Mouse (Mus musculus) forebrain, embryonic 15.5 days (tissue): Measurements from ENCODE around the gene Glycam1. TPM values are rescaled to one million over a fixed set of nuclear protein-coding genes. Genes with fewer than 3 reads are reported as not detected.

ENCODE experiments used
- ATAC-seq: fragments of 200-750 bp; cut with Nextera tagmentation; replicated peaks from 2 replicates; pipeline ENCODE4 v1.8.0; 2017; ENCODE audit warnings: mild to moderate bottlenecking, moderate TSS enrichment, moderate library complexity
- H3K27ac ChIP-seq: fragments of 300-500 bp; sonication (generic); replicated peaks from 2 replicates; pipeline ENCODE4 v1.5.1; 2015; ENCODE audit warnings: mild to moderate bottlenecking, inconsistent platforms
- H3K27me3 ChIP-seq: fragments of 300-500 bp; sonication (generic); 2 replicates; pipeline ENCODE4 v1.6.1; 2015; ENCODE audit warnings: inconsistent platforms
- H3K36me3 ChIP-seq: fragments of 300-500 bp; sonication (generic); 2 replicates; pipeline ENCODE4 v1.6.1; 2015; ENCODE audit warnings: mild to moderate bottlenecking, inconsistent platforms
- H3K4me1 ChIP-seq: fragments of 300-500 bp; sonication (generic); 2 replicates; pipeline ENCODE4 v1.6.1; 2015; ENCODE audit warnings: inconsistent platforms
- H3K4me2 ChIP-seq: fragments of 300-500 bp; sonication (generic); replicated peaks from 2 replicates; pipeline ENCODE4 v1.6.1; 2015; ENCODE audit warnings: mild to moderate bottlenecking, inconsistent platforms
- H3K4me3 ChIP-seq: fragments of 300-500 bp; sonication (generic); 2 replicates; pipeline ENCODE4 v1.5.1; 2015; ENCODE audit warnings: mild to moderate bottlenecking, inconsistent platforms
- H3K9ac ChIP-seq: fragments of 300-500 bp; sonication (generic); replicated peaks from 2 replicates; pipeline ENCODE4 v1.6.1; 2015; ENCODE audit warnings: mild to moderate bottlenecking, inconsistent platforms
- H3K9me3 ChIP-seq: fragments of 300-500 bp; sonication (generic); 2 replicates; pipeline ENCODE4 v1.6.1; 2016; ENCODE audit warnings: inconsistent platforms
- WGBS: fragments of 180-500 bp; shearing (Covaris S2); methylation state at CpG from one replicate; pipeline ENCODE4 v1.1.7; 2015; ENCODE audit warnings: mixed read lengths; 5-methylcytosine and 5-hydroxymethylcytosine counted together
- polyA plus RNA-seq: library from polyadenylated mRNA; unstranded; fragments of >200 nt; fragmentation: Nextera tagmentation; extraction: Ambion mirVana; gene quantifications from 2 replicates; pipeline ENCODE4 v1.2.1, GENCODE M21; 2015

Glycam1 gene
- polyA plus RNA-seq, 1 experiment from 2014 or later, result not detected

DNA sequence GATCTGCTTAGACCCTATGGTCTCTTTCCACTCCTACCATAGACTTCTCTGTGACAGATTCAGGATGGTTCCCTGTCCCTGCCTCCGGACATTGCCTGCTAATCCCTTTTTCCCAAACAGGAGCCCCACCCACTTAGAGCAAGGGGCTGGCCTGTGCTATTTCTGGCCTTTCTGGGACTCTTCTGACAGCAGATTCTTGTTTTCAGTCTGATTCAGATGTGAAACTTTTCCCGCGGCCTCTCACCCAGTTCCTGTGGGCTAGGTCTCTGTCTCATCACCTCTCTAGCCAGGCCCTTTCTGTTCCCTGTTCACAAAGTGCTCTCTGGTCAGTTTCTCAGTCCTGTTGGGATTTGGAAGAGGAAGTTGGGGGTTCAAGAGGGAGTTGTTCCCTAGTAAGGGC lies 50.0 kb downstream of the Glycam1 start:
- ATAC-seq, result no peak
- H3K4me1 ChIP-seq, result peaks cover 65% of the 10 kb centered on the region
- no peaks in the 10 kb centered on the region for H3K27me3 ChIP-seq
- H3K9ac ChIP-seq, result peak overlapping the region; percentile 59; the same call in 1 of the 2 replicates
- no peaks in the 10 kb centered on the region for H3K9me3 ChIP-seq
- peak overlapping the region; percentile 44 for H3K4me3 ChIP-seq
- no peaks in the 10 kb centered on the region for H3K36me3 ChIP-seq
- peak overlapping the region; percentile 92 for H3K27ac ChIP-seq
- peak overlapping the region; percentile 53 for H3K4me2 ChIP-seq
- WGBS, result 23% methylated on average over 3 of the region's 3 CpGs

DNA sequence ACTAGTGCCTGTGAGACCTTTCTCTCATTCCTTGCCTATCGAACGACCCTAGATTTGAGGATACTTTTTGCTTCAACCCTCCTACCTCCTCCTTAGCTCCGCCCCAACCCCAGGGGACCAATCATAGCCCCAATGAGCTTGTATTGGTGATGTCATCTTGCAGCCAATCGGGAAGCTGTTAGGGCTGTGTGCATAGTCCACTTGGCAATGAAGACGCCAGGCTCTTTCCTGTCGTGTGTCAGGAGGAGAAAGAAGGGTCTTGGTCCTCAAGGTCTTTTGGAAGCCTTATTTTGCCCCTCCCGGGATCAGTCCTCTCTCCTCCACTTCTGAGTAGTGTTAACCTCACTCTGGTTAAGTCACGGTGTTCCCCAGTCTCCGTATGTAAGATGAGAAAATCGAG lies 50.8 kb downstream of the Glycam1 start:
- Histone ChIP-seq H3K4me1 (peaks cover 64% of the 10 kb centered on the region), H3K9me3 (no peaks in the 10 kb centered on the region), H3K27me3 (no peaks in the 10 kb centered on the region), H3K9ac (peak overlapping the region; percentile 59), H3K4me3 (peak overlapping the region; percentile 44), H3K36me3 (no peaks in the 10 kb centered on the region), H3K27ac (peak overlapping the region; percentile 92), H3K4me2 (peak overlapping the region; percentile 53)
- ATAC-seq, result peak; percentile 93
- under 1% methylated on average over 10 of the region's 10 CpGs for WGBS

DNA sequence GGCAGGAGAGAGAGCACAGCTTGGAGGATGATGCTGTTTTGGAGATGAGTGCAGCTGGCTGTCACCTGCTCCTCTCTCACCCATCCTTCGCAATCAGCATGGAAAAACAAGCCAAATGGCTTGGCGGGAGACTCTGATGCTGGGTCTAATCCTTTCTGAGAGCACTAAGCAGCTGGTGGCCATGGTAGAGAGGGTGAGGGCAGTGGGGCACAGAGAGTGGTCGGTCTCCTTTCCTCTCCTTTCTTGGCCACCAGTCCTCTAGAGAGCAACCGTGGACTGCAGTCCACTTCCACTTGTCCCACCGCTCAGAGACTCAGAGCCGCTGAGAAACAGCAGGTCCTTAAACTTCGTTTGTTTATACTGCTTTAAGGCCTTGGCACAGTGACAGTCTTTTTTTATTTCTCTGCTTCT lies 51.3 kb downstream of the Glycam1 start:
- peak overlapping the region; percentile 59 for H3K9ac ChIP-seq
- H3K4me2 ChIP-seq, result peak overlapping the region; percentile 53
- peaks cover 59% of the 10 kb centered on the region for H3K4me1 ChIP-seq
- no peaks in the 10 kb centered on the region for H3K36me3 ChIP-seq
- peak overlapping the region; percentile 92 for H3K27ac ChIP-seq
- H3K9me3 ChIP-seq, result no peaks in the 10 kb centered on the region
- H3K4me3 ChIP-seq, result peak overlapping the region; percentile 44
- H3K27me3 ChIP-seq, result no peaks in the 10 kb centered on the region
- 2% methylated on average over 7 of the region's 7 CpGs for WGBS
- peak; percentile 57 for ATAC-seq

Other genes starting within 250 kb of the Glycam1 start
- gene Zfp385a, start 225.0 kb downstream of the Glycam1 start, polyA plus RNA-seq, result 12.7 and 13.0 TPM in 2 replicates
- gene Itga5, start 198.3 kb downstream of the Glycam1 start, polyA plus RNA-seq, result 5.7 and 7.2 TPM in 2 replicates
- gene Gtsf1, start 134.6 kb downstream of the Glycam1 start, polyA plus RNA-seq, result not detected in 2 replicates
- not detected in 2 replicates for gene Gtsf2, start 116.6 kb downstream of the Glycam1 start, polyA plus RNA-seq
- gene Nckap1l, start 111.3 kb downstream of the Glycam1 start, polyA plus RNA-seq, result 1.4 and 1.8 TPM in 2 replicates
- 71.3 and 73.2 TPM in 2 replicates for gene Pde1b, start 62.0 kb downstream of the Glycam1 start, polyA plus RNA-seq
- gene Ppp1r1a, start 27.1 kb downstream of the Glycam1 start, polyA plus RNA-seq, result 100 TPM in 2 replicates
- gene Mucl1, start 190.4 kb upstream of the Glycam1 start, polyA plus RNA-seq, result not detected in 2 replicates